Mouse (Mus musculus) neural tube, embryonic 12.5 days (tissue): Measurements from ENCODE around the gene Prrt2. TPM values are rescaled to one million over a fixed set of nuclear protein-coding genes. Genes with fewer than 3 reads are reported as not detected.

Source experiments
- ATAC-seq: fragments of 200-750 bp; cut with Nextera tagmentation; 2 replicates; pipeline ENCODE4 v1.8.0; 2017; ENCODE audit warnings: low read depth, mild to moderate bottlenecking, moderate TSS enrichment, moderate library complexity; ENCODE audit not compliant: low FRiP score
- H3K27ac ChIP-seq: fragments of 300-500 bp; sonication (generic); 2 replicates; pipeline ENCODE4 v1.5.1; 2016
- H3K27me3 ChIP-seq: fragments of 300-500 bp; sonication (generic); replicated peaks from 2 replicates; pipeline ENCODE4 v1.6.1; 2016; ENCODE audit warnings: mild to moderate bottlenecking
- H3K36me3 ChIP-seq: fragments of 300-500 bp; sonication (generic); 2 replicates; pipeline ENCODE4 v1.6.1; 2016; ENCODE audit warnings: mild to moderate bottlenecking
- H3K4me1 ChIP-seq: fragments of 300-500 bp; sonication (generic); 2 replicates; pipeline ENCODE4 v1.6.1; 2016
- H3K4me2 ChIP-seq: fragments of 300-500 bp; sonication (generic); replicated peaks from 2 replicates; pipeline ENCODE4 v1.6.1; 2016; ENCODE audit warnings: mild to moderate bottlenecking
- H3K4me3 ChIP-seq: fragments of 300-500 bp; sonication (generic); 2 replicates; pipeline ENCODE4 v1.5.1; 2016
- H3K9ac ChIP-seq: fragments of 300-500 bp; sonication (generic); 2 replicates; pipeline ENCODE4 v1.6.1; 2016; ENCODE audit warnings: mild to moderate bottlenecking
- H3K9me3 ChIP-seq: fragments of 300-500 bp; sonication (generic); 2 replicates; pipeline ENCODE4 v1.6.1; 2016; ENCODE audit warnings: mild to moderate bottlenecking
- WGBS: fragments of 180-500 bp; shearing (Covaris S2); methylation state at CpG from one replicate; pipeline ENCODE4 v1.1.7; 2016; 5-methylcytosine and 5-hydroxymethylcytosine counted together
- polyA plus RNA-seq: library from polyadenylated mRNA; unstranded; fragments of >200 nt; fragmentation: Nextera tagmentation; extraction: Ambion mirVana; gene quantifications from 2 replicates; pipeline ENCODE4 v1.2.1, GENCODE M21; 2016

Gene Prrt2
- polyA plus RNA-seq, 1 experiment from 2014 or later, result 6.2 TPM

DNA sequence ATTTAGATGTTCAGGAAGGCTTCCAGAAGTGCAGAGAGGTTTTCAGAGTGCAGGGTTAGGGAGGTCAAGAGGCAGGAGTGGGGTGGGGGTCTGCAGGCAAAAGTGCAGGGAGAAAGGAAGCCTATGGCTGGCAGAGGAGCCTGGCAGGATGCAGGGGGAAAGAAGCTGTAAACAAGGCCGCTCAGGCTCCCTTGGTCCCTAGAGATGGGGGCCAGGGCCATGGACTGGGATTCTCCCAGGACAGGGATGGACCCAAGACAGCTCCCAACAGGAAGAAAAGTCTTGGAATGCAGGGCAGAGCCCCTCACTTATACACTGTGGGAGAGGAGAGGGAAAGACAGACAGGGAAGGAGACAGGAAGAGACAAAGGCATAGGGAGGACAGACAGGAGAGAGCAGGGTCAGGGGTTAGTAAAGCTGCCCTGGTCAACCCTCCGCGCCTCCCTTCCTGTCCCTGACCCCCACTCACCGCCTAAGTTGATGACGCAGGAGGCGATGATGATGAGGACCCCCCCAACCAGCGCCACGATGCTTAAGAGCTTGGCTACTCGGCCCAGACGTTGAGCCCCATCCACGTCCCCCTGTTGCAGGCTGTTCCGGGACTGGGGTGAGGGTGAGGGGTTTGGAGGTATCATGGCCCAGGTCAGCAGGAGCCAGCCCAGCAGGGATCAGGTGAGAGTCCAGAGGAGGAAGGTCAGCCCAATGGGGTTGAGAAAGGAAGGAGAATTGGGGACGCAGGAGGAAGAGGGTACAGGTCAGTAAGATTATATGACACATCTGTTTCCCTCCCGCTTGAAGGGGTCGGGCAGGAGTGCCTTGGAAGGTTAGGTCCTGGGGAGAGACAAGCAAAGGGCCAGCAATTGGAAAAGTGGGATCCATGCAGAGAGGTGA lies 2.4 kb downstream of the Prrt2 start:
- no peak overlapping the region for H3K27ac ChIP-seq
- no peaks in the 10 kb centered on the region for H3K27me3 ChIP-seq
- H3K9ac ChIP-seq, result peak overlapping the region; percentile 36; the same call in 1 of the 2 replicates
- H3K4me2 ChIP-seq, result peak overlapping the region; percentile 22; the same call in 1 of the 2 replicates
- no peak for ATAC-seq
- no peak overlapping the region for H3K4me3 ChIP-seq
- no peaks in the 10 kb centered on the region for H3K9me3 ChIP-seq
- 88% methylated on average over 15 of the region's 15 CpGs for WGBS
- peaks cover 36% of the 10 kb centered on the region for H3K36me3 ChIP-seq
- peaks cover 81% of the 10 kb centered on the region for H3K4me1 ChIP-seq

DNA sequence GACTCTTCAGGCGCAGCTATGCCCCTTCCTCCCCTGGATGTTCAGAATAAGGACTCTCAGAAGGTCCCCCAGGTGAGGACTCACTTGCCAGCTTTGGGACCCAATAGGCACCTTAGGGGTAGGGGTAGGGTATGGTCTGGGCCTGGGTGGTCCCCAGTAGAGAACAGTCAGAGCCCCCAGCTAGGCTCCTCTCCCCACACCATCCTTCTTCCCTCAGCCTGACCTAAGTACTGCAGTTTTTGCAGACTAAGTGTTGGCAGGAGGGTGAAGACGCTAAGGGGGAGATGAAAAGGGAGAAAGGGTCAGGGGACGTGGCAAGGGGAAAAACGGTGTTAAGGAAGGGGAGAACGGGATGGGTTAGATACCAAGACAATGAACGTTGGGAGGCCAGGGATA lies 3.1 kb downstream of the Prrt2 start:
- peaks cover 74% of the 10 kb centered on the region for H3K4me1 ChIP-seq
- no peak for ATAC-seq
- no peak overlapping the region for H3K27ac ChIP-seq
- peak overlapping the region; percentile 22; the same call in 1 of the 2 replicates for H3K4me2 ChIP-seq
- WGBS, result 67% methylated on average over 6 of the region's 6 CpGs
- no peaks in the 10 kb centered on the region for H3K27me3 ChIP-seq
- no peaks in the 10 kb centered on the region for H3K9me3 ChIP-seq
- peaks cover 36% of the 10 kb centered on the region for H3K36me3 ChIP-seq
- H3K9ac ChIP-seq, result no peak overlapping the region
- no peak overlapping the region for H3K4me3 ChIP-seq

DNA sequence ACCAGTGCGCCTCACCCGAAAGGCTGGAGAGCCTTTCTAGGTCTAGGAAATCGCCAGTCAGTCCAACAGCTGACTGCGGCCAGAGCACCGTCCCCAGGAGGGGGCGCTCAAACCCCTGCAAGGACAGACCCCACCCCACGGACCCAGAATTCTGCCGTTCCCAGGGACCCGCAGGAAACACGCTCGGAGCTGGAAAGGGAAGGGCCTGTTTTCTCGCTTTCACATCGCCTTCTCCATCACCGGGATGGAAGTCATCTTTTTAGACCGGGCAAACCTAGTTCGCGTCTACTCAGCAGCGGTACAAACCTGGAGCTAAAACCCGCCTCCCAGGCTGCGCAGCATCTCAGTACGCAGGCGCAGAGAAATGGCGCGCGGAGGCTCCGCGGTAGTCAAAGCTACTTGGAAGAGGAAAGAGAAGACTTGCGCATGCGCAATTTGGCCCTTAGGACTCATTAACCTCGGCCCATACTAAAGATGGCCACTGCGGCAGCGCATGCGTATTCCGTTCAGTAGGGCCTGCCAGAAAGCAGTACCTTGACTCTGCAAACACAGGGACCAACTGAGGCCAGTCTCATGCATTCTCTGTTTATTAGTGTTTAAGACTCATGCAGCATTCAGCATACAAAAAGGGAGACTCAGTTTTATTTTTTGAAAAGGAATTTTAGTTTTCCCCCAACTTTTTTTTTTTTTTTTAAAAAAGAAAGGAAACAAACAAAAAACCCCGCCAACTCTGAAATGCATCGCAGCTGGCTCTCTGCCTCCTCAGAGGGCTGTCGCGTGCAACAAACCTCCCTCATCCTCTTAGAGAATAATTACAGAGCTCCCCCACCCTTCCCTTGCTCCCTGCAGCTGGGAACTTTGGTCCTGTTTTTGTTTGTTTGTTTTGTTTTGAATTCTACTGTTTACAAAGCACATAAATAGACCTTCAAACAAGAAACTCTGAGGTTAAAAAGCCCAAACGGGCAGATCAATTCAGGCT lies 3.8 kb downstream of the Prrt2 start, which contains the start of gene Pagr1a:
Gene Pagr1a (minus strand): TSS at position 382 of the 979 bp plus-strand sequence.
- Histone ChIP-seq H3K27ac (peak within 1 kb of the TSS; percentile 86), H3K27me3 (no peaks in the 10 kb centered on the region), H3K9me3 (no peaks in the 10 kb centered on the region), H3K4me1 (peaks cover 67% of the 10 kb centered on the region), H3K4me2 (peak within 1 kb of the TSS; percentile 94), H3K36me3 (peaks cover 31% of the 10 kb centered on the region), H3K4me3 (peak within 1 kb of the TSS; percentile 61), H3K9ac (peak within 1 kb of the TSS; percentile 80)
- WGBS, result 4% methylated on average over 39 of the region's 39 CpGs
- peak; percentile 78 for ATAC-seq

DNA sequence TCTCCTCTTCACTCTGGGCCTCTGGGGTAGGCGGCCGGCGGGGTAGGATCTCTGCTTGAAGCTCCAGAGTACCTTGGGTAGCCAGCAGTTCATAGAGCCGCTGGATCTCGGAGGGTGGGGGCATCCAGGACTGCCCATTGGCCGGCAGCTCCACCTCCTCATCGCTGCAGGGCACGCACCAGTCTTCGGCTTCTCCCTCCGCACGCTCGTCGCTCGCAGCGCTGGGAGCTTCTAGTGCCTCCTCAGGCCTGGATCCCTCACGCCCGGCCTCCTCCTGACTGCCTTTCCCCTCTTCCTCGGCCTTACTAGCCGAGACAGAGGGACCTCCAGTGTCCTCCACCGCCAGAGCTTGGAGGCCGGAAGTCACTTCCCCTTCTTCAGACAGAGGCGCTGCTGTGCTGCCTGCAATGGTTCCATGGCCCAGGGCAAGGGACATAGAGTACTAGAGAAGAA lies 4.5 kb downstream of the Prrt2 start:
- Histone ChIP-seq H3K36me3 (peaks cover 27% of the 10 kb centered on the region), H3K4me1 (peaks cover 60% of the 10 kb centered on the region), H3K4me2 (peak overlapping the region; percentile 94), H3K9me3 (no peaks in the 10 kb centered on the region), H3K4me3 (peak overlapping the region; percentile 61), H3K9ac (peak overlapping the region; percentile 80), H3K27ac (peak overlapping the region; percentile 86), H3K27me3 (no peaks in the 10 kb centered on the region)
- peak; percentile 59 for ATAC-seq
- under 1% methylated on average over 22 of the region's 22 CpGs for WGBS

DNA sequence TGATC lies 4.7 kb downstream of the Prrt2 start, which contains the start of gene Pagr1b:
Gene Pagr1b (minus strand): TSS at position 4 of the 5 bp plus-strand sequence.
- peak within 1 kb of the TSS; percentile 61 for H3K4me3 ChIP-seq
- H3K4me2 ChIP-seq, result peak within 1 kb of the TSS; percentile 94
- H3K9ac ChIP-seq, result peak within 1 kb of the TSS; percentile 80
- peak within 1 kb of the TSS; percentile 86 for H3K27ac ChIP-seq
- H3K4me1 ChIP-seq, result peaks cover 58% of the 10 kb centered on the region
- peaks cover 27% of the 10 kb centered on the region for H3K36me3 ChIP-seq
- no peaks in the 10 kb centered on the region for H3K27me3 ChIP-seq
- no peaks in the 10 kb centered on the region for H3K9me3 ChIP-seq
- ATAC-seq, result no peak

DNA sequence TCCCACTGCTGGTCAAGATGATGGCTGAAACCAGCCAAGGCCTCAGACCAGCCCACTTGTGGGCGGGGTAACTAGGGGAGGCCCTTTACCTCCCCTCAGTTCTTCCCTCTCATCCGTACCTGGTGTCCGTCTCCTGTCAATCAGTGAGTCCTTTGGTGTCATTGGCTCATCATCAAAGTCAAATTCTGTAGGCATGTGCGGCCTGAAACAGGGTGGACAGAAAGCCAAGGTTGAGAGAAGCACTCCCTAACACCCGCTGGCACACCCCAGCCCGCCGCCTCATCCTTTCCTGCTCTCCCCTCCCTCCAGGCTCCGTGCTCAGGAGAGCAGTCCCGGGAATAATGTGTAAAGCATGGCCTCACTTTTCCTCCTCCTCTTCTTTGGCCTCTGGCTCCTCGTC lies 4.9 kb downstream of the Prrt2 start:
- ATAC-seq, result 0 out of 2 replicates have a peak, but pooled peaks have one; percentile 3
- H3K36me3 ChIP-seq, result peaks cover 27% of the 10 kb centered on the region

DNA sequence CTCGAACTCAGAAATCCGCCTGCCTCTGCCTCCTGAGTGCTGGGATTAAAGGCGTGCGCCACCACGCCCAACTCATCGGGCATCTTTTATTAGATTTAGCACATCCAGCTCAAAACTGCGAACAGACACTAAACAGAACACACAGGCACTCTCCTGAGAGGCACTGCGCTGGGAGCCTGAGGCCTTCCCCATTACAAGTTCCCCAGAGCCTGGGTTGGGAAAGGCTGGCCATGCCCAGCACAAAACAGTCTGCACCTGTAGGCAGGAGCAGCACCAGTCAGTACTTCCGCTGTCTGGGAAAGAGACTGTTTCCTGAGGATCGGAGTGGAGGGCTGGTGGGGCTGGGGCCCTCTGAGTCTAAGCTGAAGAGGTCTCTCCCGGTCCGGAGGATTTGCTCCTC lies 6.0 kb downstream of the Prrt2 start:
- Histone ChIP-seq H3K36me3 (peaks cover 27% of the 10 kb centered on the region), H3K9ac (no peak overlapping the region), H3K9me3 (no peaks in the 10 kb centered on the region), H3K4me3 (no peak overlapping the region), H3K27ac (no peak overlapping the region), H3K4me2 (peak overlapping the region; percentile 94; the same call in 1 of the 2 replicates), H3K4me1 (peaks cover 45% of the 10 kb centered on the region), H3K27me3 (no peaks in the 10 kb centered on the region)
- no peak for ATAC-seq
- 98% methylated on average over 12 of the region's 12 CpGs for WGBS

More for the DNA sequence above, 4.9 kb downstream of the Prrt2 start:
- H3K9ac ChIP-seq, result peak overlapping the region; percentile 80
- no peaks in the 10 kb centered on the region for H3K27me3 ChIP-seq
- peak overlapping the region; percentile 61 for H3K4me3 ChIP-seq
- peak overlapping the region; percentile 86 for H3K27ac ChIP-seq
- peak overlapping the region; percentile 94 for H3K4me2 ChIP-seq
- H3K9me3 ChIP-seq, result no peaks in the 10 kb centered on the region
- peaks cover 56% of the 10 kb centered on the region for H3K4me1 ChIP-seq
- 1% methylated on average over 10 of the region's 10 CpGs for WGBS

DNA sequence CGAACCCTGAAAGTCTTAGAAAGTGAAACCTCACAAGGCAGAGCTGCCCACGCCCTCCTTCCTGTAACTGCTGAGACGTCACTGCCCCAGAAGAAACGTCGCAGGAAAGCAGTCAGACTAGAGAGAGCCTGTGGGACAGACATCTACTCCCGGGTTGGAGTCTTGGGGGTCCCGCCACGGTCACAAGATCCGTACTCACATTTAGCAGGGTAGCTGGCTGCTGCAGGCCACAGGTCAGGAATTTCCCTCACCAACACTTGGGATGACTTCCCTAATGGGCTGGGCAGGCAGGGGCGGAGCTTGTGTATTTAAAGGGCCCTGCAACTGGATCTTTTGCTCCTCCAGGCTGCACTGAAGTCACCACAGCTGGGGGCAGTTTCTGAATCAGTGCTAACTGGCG lies 6.7 kb downstream of the Prrt2 start, which contains the start of gene Mvp:
Gene Mvp (minus strand): TSS at position 302 of the 400 bp plus-strand sequence.
- ATAC-seq, result no peak
- peak within 1 kb of the TSS; percentile 94 for H3K4me2 ChIP-seq
- peaks cover 27% of the 10 kb centered on the region for H3K36me3 ChIP-seq
- H3K27ac ChIP-seq, result no peak within 1 kb of the TSS
- H3K9ac ChIP-seq, result 0 out of 2 replicates have a peak within 1 kb of the TSS, but pooled peaks have one; percentile 3
- H3K27me3 ChIP-seq, result no peaks in the 10 kb centered on the region
- no peaks in the 10 kb centered on the region for H3K9me3 ChIP-seq
- H3K4me1 ChIP-seq, result peaks cover 41% of the 10 kb centered on the region
- 0 out of 2 replicates have a peak within 1 kb of the TSS, but pooled peaks have one; percentile 10 for H3K4me3 ChIP-seq
- 69% methylated on average over 11 of the region's 11 CpGs for WGBS

DNA sequence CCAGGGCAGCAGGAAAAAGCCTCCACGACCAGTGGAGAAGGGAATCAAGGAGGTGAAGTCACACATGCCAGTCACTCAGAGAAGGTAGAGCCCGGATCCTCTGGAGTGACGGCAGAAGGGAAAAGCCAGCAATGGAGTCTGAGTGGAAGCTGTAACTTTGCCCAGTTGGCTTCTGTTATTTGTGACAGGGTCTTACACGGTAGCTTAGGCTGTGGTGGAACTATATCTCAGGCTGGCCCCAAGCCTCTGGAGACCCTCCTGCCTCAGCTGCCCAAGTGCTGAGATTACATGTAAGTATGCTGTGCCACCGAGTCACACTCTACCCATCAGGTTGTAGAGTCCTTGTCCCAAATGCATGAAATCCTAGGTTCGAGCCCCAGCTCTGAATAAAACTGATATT lies 7.6 kb downstream of the Prrt2 start:
- Histone ChIP-seq H3K27me3 (no peaks in the 10 kb centered on the region), H3K4me1 (peaks cover 38% of the 10 kb centered on the region), H3K4me3 (no peak overlapping the region), H3K36me3 (peaks cover 27% of the 10 kb centered on the region), H3K9ac (0 out of 2 replicates have a peak overlapping the region, but pooled peaks have one; percentile 1), H3K4me2 (no peak overlapping the region; the same call in 1 of the 2 replicates), H3K9me3 (no peaks in the 10 kb centered on the region), H3K27ac (no peak overlapping the region)
- no peak for ATAC-seq
- 98% methylated on average over 6 of the region's 6 CpGs for WGBS

DNA sequence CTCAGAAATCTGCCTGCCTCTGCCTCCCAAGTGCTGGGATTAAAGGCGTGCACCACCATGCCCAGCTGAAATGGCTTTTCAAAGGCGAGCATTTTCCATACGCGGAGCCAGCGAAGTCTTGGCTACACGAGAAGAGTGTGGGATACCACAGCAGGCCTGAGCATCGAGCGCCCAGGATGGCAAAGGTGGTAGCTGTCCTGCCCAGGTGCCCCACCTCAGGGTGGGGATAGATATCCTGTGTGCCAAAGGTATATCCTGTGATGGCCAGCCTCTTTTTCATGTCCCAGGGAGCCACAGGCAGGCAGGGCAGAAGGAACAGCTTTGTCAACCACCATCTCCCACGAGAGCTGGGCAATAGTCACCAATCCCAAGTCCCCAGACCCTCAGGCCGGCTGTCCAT lies 8.2 kb downstream of the Prrt2 start:
- no peak for ATAC-seq
- WGBS, result 96% methylated on average over 10 of the region's 10 CpGs
- Histone ChIP-seq H3K27ac (no peak overlapping the region), H3K36me3 (peaks cover 27% of the 10 kb centered on the region), H3K4me1 (peaks cover 33% of the 10 kb centered on the region), H3K4me2 (no peak overlapping the region), H3K4me3 (no peak overlapping the region), H3K9me3 (no peaks in the 10 kb centered on the region), H3K27me3 (no peaks in the 10 kb centered on the region), H3K9ac (no peak overlapping the region)

DNA sequence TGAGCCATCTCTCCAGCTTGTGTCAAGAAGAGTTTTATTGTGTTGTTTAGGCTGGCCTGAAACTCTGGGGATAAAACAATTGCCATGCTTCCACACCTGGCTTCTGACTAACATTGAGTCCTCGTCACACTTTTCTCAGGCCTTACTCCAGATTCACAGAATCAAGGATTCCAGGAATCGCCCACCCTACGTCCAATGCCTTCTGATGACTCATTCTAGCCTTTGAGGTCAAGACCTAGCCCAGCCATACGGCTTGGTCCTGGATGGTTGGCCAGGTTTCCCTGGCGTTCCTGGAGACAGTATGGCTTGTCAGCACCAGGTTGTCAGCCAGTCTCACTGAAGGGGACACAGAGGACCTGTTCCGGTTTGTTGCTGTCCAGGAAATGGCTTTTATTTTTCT lies 8.6 kb downstream of the Prrt2 start:
- H3K9ac ChIP-seq, result no peak overlapping the region
- H3K27ac ChIP-seq, result no peak overlapping the region
- peaks cover 27% of the 10 kb centered on the region for H3K36me3 ChIP-seq
- H3K9me3 ChIP-seq, result no peaks in the 10 kb centered on the region
- no peak overlapping the region for H3K4me3 ChIP-seq
- 93% methylated on average over 6 of the region's 6 CpGs for WGBS
- H3K27me3 ChIP-seq, result no peaks in the 10 kb centered on the region
- H3K4me1 ChIP-seq, result peaks cover 30% of the 10 kb centered on the region
- H3K4me2 ChIP-seq, result no peak overlapping the region
- no peak for ATAC-seq

DNA sequence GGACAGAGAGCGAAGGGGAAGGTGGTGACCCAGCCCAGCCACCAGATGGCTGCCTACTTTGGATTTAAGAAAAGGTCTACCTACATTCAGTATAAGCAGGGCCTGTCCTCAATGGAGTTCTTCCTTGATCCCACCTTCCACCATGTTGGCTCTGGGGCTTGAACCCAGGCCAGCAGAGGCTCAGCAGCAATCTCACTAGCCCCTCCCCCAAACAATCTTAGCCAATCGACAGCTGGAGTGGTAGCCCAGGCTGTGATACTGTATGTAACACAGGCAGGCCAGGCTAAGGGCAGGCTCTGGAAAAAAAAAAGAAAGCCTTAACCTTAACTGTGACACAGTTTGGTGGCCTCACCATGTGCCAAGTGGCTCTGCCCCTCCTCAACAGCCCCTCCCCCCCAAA lies 9.3 kb downstream of the Prrt2 start:
- H3K9ac ChIP-seq, result no peak overlapping the region

More for the DNA sequence above, 9.3 kb downstream of the Prrt2 start:
- H3K4me3 ChIP-seq, result no peak overlapping the region
- no peaks in the 10 kb centered on the region for H3K27me3 ChIP-seq
- peaks cover 27% of the 10 kb centered on the region for H3K36me3 ChIP-seq
- H3K4me1 ChIP-seq, result peaks cover 30% of the 10 kb centered on the region
- ATAC-seq, result no peak
- 72% methylated on average over 2 of the region's 2 CpGs for WGBS
- H3K9me3 ChIP-seq, result no peaks in the 10 kb centered on the region
- no peak overlapping the region for H3K27ac ChIP-seq
- H3K4me2 ChIP-seq, result no peak overlapping the region
